Mouse (Mus musculus) liver, postnatal 0 days (tissue): ENCODE data around the gene Hexim1.

Experiments
- CTCF ChIP-seq: sonication (generic); IDR thresholded peaks from 2 replicates; pipeline ENCODE4 v1.5.1; 2016; ENCODE audit warnings: antibody characterized with exemption, low read depth
- EP300 ChIP-seq: IDR thresholded peaks from 2 replicates; pipeline ENCODE4 v1.6.1; 2016; ENCODE audit warnings: antibody characterized with exemption, low read depth, mild to moderate bottlenecking

DNA sequence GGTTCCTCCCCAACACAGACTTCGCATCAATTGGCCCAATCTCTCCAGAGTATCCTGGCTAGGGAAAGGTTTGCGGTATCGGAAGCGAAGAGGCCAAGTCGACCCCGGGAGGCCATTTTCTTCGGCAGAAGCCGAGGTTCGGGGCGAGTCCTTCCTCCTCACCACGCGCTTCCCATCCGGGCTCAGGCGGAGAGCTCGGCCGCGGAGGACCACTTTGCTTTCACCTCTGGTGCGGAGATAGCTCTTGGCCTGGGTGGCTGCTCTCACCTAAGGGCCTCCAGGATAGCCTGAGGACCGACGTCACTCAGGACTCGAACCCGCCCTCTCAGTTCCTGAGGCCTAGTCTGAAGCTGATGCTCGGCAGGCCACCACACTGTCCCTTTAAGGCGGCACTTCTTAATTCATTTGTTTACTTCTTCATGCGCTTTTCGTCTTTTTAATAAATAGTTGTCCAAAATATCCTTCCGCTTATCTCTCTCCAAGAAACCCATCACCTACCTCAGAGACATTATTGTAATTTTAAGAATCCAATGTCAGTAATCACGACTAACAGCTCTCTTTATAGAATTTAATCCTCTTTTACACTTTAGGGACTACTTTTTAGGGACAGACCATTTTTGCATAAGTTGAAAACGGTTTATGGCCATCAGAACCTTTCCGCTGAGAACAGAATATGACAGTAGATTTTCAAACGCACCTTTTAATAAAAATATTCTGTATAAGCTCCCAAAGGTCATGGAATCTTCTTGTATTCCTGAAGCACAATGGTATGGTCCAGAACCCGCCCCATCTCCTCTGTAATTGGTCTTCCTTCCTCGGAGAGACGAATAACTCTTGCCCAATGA lies 646 bp upstream of the Hexim1 start:
- TF ChIP-seq CTCF (no peak), EP300 (peak; percentile 89)
